Mouse (Mus musculus) heart, embryonic 13.5 days (tissue): ENCODE data around the gene Rfwd3. TPM values are rescaled to one million over a fixed set of nuclear protein-coding genes. Genes with fewer than 3 reads are reported as not detected.
"Not testable (repeated sequence)": the region's sequence is repeated elsewhere in the genome, so short reads cannot be mapped to it uniquely, and the experiment has no call there.

Experiments used
- ATAC-seq: fragments of 200-750 bp; cut with Nextera tagmentation; 2 replicates; pipeline ENCODE4 v1.8.0; 2017; ENCODE audit warnings: moderate TSS enrichment; ENCODE audit not compliant: insufficient number of reproducible peaks, low FRiP score, low TSS enrichment; ENCODE audit errors: extremely low read depth
- H3K27ac ChIP-seq: fragments of 300-500 bp; sonication (generic); replicated peaks from 2 replicates; pipeline ENCODE4 v1.5.1; 2015; ENCODE audit warnings: moderate library complexity, mild to moderate bottlenecking, inconsistent platforms
- H3K27me3 ChIP-seq: fragments of 300-500 bp; sonication (generic); replicated peaks from 2 replicates; pipeline ENCODE4 v1.6.1; 2015; ENCODE audit warnings: mild to moderate bottlenecking, inconsistent platforms
- H3K36me3 ChIP-seq: fragments of 300-500 bp; sonication (generic); 2 replicates; pipeline ENCODE4 v1.6.1; 2015; ENCODE audit warnings: mild to moderate bottlenecking, inconsistent platforms
- H3K4me1 ChIP-seq: fragments of 300-500 bp; sonication (generic); 2 replicates; pipeline ENCODE4 v1.6.1; 2015; ENCODE audit warnings: inconsistent platforms
- H3K4me2 ChIP-seq: fragments of 300-500 bp; sonication (generic); 2 replicates; pipeline ENCODE4 v1.6.1; 2015; ENCODE audit warnings: inconsistent platforms, mild to moderate bottlenecking, moderate library complexity
- H3K4me3 ChIP-seq: fragments of 300-500 bp; sonication (generic); 2 replicates; pipeline ENCODE4 v1.5.1; 2015; ENCODE audit warnings: moderate library complexity, mild to moderate bottlenecking, inconsistent platforms
- H3K9ac ChIP-seq: fragments of 300-500 bp; sonication (generic); 2 replicates; pipeline ENCODE4 v1.6.1; 2015; ENCODE audit warnings: inconsistent platforms, mild to moderate bottlenecking, moderate library complexity
- H3K9me3 ChIP-seq: fragments of 300-500 bp; sonication (generic); 2 replicates; pipeline ENCODE4 v1.6.1; 2016; ENCODE audit warnings: inconsistent platforms
- WGBS: fragments of 180-500 bp; shearing (Covaris S2); methylation state at CpG from one replicate; pipeline ENCODE4 v1.1.7; 2015; ENCODE audit warnings: mixed read lengths; 5-methylcytosine and 5-hydroxymethylcytosine counted together
- polyA plus RNA-seq: library from polyadenylated mRNA; unstranded; fragments of >200 nt; fragmentation: Nextera tagmentation; extraction: Ambion mirVana; gene quantifications from 2 replicates; pipeline ENCODE4 v1.2.1, GENCODE M21; 2015

Rfwd3 gene
- polyA plus RNA-seq = 34.6 and 36.1 TPM in 2 replicates

GRCm38 (mm10) chr8:111299821-111300568 lies at the start of gene Rfwd3:
Gene Rfwd3 (minus strand): TSS chr8:111300222.
- peak within 1 kb of the TSS; percentile 94 for H3K9ac ChIP-seq
- WGBS = under 1% methylated on average over 67 of the region's 67 CpGs
- H3K27me3 ChIP-seq = no peaks in the 10 kb centered on the region
- H3K36me3 ChIP-seq = peaks cover 20% of the 10 kb centered on the region
- H3K4me1 ChIP-seq = peaks cover 25% of the 10 kb centered on the region
- peak within 1 kb of the TSS; percentile 90 for H3K27ac ChIP-seq
- no peaks in the 10 kb centered on the region for H3K9me3 ChIP-seq
- H3K4me2 ChIP-seq = peak within 1 kb of the TSS; percentile 75
- peak within 1 kb of the TSS; percentile 69 for H3K4me3 ChIP-seq
- ATAC-seq = peak; percentile 97

DNA sequence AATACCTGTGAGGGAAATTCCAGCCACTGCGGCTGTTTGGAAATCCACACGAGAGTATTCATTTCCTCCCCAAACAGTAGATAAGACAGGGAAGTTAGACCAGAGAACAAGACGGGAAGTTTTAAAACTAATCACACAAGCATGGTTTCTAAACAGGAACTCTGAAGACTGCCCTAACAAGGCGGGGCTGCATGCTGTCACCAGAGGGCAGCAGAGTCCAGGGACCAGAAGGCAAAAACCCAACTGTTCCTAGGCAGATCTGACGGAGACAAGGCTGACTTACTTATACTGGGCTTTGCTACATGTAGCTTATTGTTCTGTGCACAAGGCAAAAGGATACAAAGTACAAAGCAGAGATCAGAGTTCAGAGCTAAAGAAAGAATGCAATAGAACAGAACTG lies 43.2 kb upstream of the Rfwd3 start:
- Histone ChIP-seq H3K27me3 (peaks cover 19% of the 10 kb centered on the region; the same call in 1 of the 2 replicates), H3K27ac (no peak overlapping the region), H3K4me2 (no peak overlapping the region), H3K9me3 (no peaks in the 10 kb centered on the region), H3K4me3 (no peak overlapping the region), H3K4me1 (peaks cover 4% of the 10 kb centered on the region), H3K9ac (no peak overlapping the region), H3K36me3 (no peaks in the 10 kb centered on the region)
- ATAC-seq = no peak
- 12% methylated on average over 5 of the region's 5 CpGs for WGBS

GRCm38 (mm10) chr8:111340186-111340585 lies 40.2 kb upstream of the Rfwd3 start:
- no peak overlapping the region for H3K27ac ChIP-seq
- peaks cover 12% of the 10 kb centered on the region for H3K4me1 ChIP-seq
- H3K9me3 ChIP-seq = no peaks in the 10 kb centered on the region
- H3K27me3 ChIP-seq = 0 out of 2 replicates have a peak, but pooled peaks cover 19% of the 10 kb centered on the region
- 63% methylated on average over 3 of the region's 3 CpGs for WGBS
- no peak overlapping the region for H3K4me3 ChIP-seq
- no peak for ATAC-seq
- no peak overlapping the region for H3K9ac ChIP-seq
- H3K4me2 ChIP-seq = no peak overlapping the region
- no peaks in the 10 kb centered on the region for H3K36me3 ChIP-seq

DNA sequence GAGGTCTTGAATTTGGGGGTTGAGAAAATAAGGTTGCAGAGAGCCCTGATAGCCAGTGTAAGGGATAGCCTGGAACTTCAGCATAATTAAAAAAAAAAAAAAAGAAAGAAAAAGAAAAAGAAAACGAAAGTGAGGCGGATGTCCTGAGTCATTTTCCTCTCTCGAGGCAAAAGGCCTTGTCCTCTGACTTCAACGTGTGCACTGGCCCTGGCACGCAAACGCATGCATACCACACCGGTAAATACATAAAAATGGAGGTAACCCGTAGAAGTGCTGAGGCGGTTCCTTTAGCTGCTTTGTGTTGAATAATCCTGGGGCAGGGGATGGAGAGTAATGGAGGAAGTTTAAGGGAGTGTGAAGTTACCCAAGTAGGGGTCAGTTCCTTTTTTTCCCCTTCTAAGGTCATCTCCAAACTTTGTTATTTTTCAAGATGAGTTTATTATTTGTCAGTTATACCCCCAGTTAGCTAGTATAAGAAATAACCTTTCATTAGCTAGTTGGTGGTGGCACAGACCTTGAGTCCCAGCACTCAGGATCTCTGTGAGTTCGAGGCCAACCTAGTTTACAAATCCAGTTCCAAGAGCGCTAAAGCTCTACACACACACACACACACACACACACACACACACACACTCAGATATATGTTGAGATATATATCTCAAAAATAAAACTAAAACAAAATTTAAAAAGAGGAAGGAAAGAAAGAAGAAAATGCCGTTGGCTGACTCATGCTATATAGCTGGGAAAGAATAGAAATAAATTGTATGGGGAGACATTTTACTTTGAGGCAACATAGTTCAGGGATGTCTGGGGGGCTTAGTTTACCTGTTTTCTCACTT lies 38.6 kb upstream of the Rfwd3 start:
- Histone ChIP-seq H3K36me3 (no peaks in the 10 kb centered on the region), H3K4me2 (peak overlapping the region; percentile 92), H3K9ac (peak overlapping the region; percentile 77; the same call in 1 of the 2 replicates), H3K4me1 (peaks cover 12% of the 10 kb centered on the region), H3K4me3 (peak overlapping the region; percentile 62), H3K27me3 (peaks cover 24% of the 10 kb centered on the region), H3K9me3 (no peaks in the 10 kb centered on the region), H3K27ac (0 out of 2 replicates have a peak overlapping the region, but pooled peaks have one; percentile 10)
- WGBS = 30% methylated on average over 12 of the region's 12 CpGs
- ATAC-seq = no peak

- H3K27me3 ChIP-seq = peaks cover 24% of the 10 kb centered on the region
- 0 out of 2 replicates have a peak within 1 kb of the TSS, but pooled peaks have one; percentile 10 for H3K27ac ChIP-seq
- WGBS = under 1% methylated on average over 29 of the region's 29 CpGs
- peaks cover 12% of the 10 kb centered on the region for H3K4me1 ChIP-seq
- H3K36me3 ChIP-seq = no peaks in the 10 kb centered on the region
- peak within 1 kb of the TSS; percentile 92 for H3K4me2 ChIP-seq
- no peak for ATAC-seq
- peak within 1 kb of the TSS; percentile 62 for H3K4me3 ChIP-seq
- peak within 1 kb of the TSS; percentile 77 for H3K9ac ChIP-seq
- no peaks in the 10 kb centered on the region for H3K9me3 ChIP-seq
Observed at GRCm38 (mm10) chr8:111337890-111338347, 37.9 kb upstream of the Rfwd3 start, which contains the start of gene Mlkl. Gene Mlkl (minus strand): TSS chr8:111338177.

DNA sequence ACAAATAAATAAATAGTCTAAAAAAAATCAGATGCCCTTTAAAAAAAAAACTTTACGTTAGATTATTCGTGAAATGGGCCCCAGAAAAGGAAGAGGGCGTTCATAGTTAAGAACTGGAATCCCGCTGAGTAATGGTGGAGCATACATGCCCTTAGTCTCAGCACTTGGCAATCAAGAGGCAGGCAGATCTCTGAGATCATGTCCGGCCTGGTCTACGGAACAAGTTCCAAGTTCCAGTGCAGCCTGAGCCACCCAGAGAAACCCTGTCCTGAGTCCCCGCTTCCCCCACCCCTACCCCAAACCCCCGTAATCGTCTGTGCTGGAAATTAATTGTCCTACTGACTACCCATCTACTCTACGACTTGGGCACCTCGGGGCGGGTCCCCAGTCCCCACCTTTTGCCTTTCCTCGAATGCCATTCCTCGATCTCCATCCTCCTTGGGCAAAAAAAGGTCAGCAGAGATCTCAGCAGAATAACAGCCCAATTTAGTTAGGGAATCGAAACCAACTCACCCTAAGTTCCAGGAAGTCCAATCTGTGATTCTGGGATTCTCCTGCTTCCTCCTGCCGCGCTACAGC lies 37.4 kb upstream of the Rfwd3 start:
- Histone ChIP-seq H3K4me3 (peak overlapping the region; percentile 62), H3K36me3 (no peaks in the 10 kb centered on the region), H3K27ac (no peak overlapping the region), H3K4me2 (peak overlapping the region; percentile 92), H3K27me3 (peaks cover 24% of the 10 kb centered on the region), H3K4me1 (peaks cover 12% of the 10 kb centered on the region), H3K9ac (peak overlapping the region; percentile 77), H3K9me3 (no peaks in the 10 kb centered on the region)
- no peak for ATAC-seq
- 24% methylated on average over 17 of the region's 17 CpGs for WGBS

GRCm38 (mm10) chr8:111336692-111337091 lies 36.7 kb upstream of the Rfwd3 start:
- Histone ChIP-seq H3K27ac (no peak overlapping the region), H3K27me3 (peaks cover 22% of the 10 kb centered on the region), H3K4me1 (peaks cover 15% of the 10 kb centered on the region), H3K9me3 (no peaks in the 10 kb centered on the region), H3K4me3 (no peak overlapping the region), H3K4me2 (peak overlapping the region; percentile 92), H3K9ac (no peak overlapping the region), H3K36me3 (no peaks in the 10 kb centered on the region)
- ATAC-seq = no peak
- WGBS = 70% methylated on average over 4 of the region's 4 CpGs

GRCm38 (mm10) chr8:111325222-111325790 lies 25.3 kb upstream of the Rfwd3 start:
- Histone ChIP-seq H3K4me1 (no peaks in the 10 kb centered on the region), H3K4me3 (no peak overlapping the region), H3K36me3 (peaks cover 3% of the 10 kb centered on the region; the same call in 1 of the 2 replicates), H3K9me3 (no peaks in the 10 kb centered on the region), H3K4me2 (no peak overlapping the region), H3K27me3 (no peaks in the 10 kb centered on the region; the same call in 1 of the 2 replicates), H3K9ac (no peak overlapping the region), H3K27ac (no peak overlapping the region)
- WGBS = 70% methylated on average over 6 of the region's 6 CpGs
- ATAC-seq = no peak

DNA sequence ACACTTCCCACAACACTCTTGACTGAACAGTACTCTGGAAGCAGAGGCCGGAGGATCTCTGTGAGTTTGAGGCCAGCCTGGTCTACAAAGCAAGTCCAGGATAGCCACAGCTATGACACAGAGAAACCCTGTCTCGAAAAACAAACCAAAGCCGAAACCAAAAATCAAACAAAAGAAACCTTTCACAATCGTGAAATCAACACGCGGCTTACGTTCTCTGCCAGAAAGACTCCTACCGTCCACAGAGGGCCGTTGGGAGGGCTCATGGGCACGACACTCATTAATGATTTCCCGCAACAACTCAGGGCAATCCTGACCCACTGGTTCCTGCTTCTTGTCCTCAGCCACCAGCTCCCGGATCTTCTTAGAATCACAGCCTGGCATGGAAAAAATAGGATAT lies 14.7 kb upstream of the Rfwd3 start:
- no peaks in the 10 kb centered on the region for H3K36me3 ChIP-seq
- no peaks in the 10 kb centered on the region for H3K4me1 ChIP-seq
- WGBS = 83% methylated on average over 12 of the region's 12 CpGs
- no peaks in the 10 kb centered on the region for H3K9me3 ChIP-seq
- H3K27ac ChIP-seq = no peak overlapping the region
- H3K27me3 ChIP-seq = peaks cover 10% of the 10 kb centered on the region; the same call in 1 of the 2 replicates
- ATAC-seq = no peak
- H3K9ac ChIP-seq = no peak overlapping the region
- no peak overlapping the region for H3K4me2 ChIP-seq
- H3K4me3 ChIP-seq = no peak overlapping the region

DNA sequence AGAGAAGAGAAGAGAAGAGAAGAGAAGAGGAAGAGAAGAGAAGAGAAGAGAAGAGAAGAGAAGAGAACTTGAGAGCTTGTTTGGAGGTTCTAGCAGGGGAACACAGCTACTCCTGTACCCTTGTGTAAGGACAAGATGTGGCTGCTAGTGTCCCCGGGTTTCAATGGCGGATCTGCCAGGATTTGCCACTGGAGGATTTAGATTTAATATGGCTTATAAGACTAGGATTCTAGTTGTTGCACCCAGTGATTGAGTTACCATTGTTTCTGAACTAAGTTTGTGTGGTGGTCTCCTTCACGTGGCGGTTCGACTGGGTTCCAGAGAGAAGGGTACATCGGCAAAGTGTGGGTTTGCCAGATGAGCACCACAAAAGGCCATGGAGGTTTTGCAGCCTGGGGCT lies 13.9 kb upstream of the Rfwd3 start:
- 88% methylated on average over 6 of the region's 6 CpGs for WGBS
- not testable (repeated sequence) for H3K27me3 ChIP-seq, H3K9ac ChIP-seq, ATAC-seq, H3K4me3 ChIP-seq, H3K4me1 ChIP-seq, H3K9me3 ChIP-seq, H3K27ac ChIP-seq, H3K36me3 ChIP-seq, H3K4me2 ChIP-seq

DNA sequence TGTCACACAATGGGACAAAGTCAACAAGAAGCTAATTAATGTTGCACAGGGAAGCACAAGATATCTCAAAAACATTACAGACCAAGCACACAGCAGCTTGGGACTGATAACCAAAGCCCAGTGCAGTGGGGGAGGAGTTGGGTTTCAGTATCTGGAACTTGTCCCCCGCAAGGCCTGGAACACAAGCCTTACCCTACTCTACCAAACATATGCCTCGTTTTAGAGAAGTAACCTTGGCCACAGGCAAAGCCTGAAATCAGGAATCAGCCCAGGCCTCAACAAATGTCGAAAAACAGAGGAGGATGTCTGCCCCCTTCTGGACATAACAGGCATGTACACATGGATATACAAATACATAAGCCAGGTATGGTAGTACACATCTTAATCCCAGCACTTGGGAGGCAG lies 12.7 kb upstream of the Rfwd3 start:
- H3K4me1 ChIP-seq = no peaks in the 10 kb centered on the region
- no peaks in the 10 kb centered on the region for H3K27me3 ChIP-seq
- no peaks in the 10 kb centered on the region for H3K36me3 ChIP-seq
- H3K27ac ChIP-seq = no peak overlapping the region
- no peak overlapping the region for H3K4me3 ChIP-seq
- 62% methylated on average over 3 of the region's 3 CpGs for WGBS
- no peak for ATAC-seq
- H3K4me2 ChIP-seq = no peak overlapping the region
- H3K9ac ChIP-seq = no peak overlapping the region
- H3K9me3 ChIP-seq = no peaks in the 10 kb centered on the region
